Mouse (Mus musculus): ENCODE results near the gene 4930402F06Rik. TPM values are rescaled to one million over a fixed set of nuclear protein-coding genes. Genes with fewer than 3 reads are reported as not detected.
A peak's percentile ranks its signal among the peaks of the same experiment; 100 is the strongest.

The 4930402F06Rik gene
- polyA plus RNA-seq, 1 experiment from 2014 or later: not detected

GRCm38 (mm10) chr2:35411640-35412190, 14.7 kb upstream of the 4930402F06Rik start:
- WGBS: 79% methylated on average over 10 of the region's 10 CpGs
- DNase-seq (ENCODE audit: low spot score): no peak
- no peaks in the 10 kb centered on the region for H3K9me3 ChIP-seq
- H3K36me3 ChIP-seq (replicated peaks): no peaks in the 10 kb centered on the region
- no peak overlapping the region for H3K4me3 ChIP-seq
- no peak overlapping the region for H3K27ac ChIP-seq (replicated peaks)
- H3K27me3 ChIP-seq (replicated peaks; ENCODE audit: low read depth, poor library complexity, severe bottlenecking): no peaks in the 10 kb centered on the region
- H3K4me1 ChIP-seq: peaks cover 12% of the 10 kb centered on the region

- WGBS: 87% methylated on average over 6 of the region's 6 CpGs
- H3K36me3 ChIP-seq (replicated peaks): no peaks in the 10 kb centered on the region
- no peak overlapping the region for H3K27ac ChIP-seq (replicated peaks)
- no peak overlapping the region for H3K4me3 ChIP-seq
- no peak for DNase-seq (ENCODE audit: low spot score)
- H3K9me3 ChIP-seq: no peaks in the 10 kb centered on the region
- peaks cover 15% of the 10 kb centered on the region for H3K4me1 ChIP-seq
- H3K27me3 ChIP-seq (replicated peaks; ENCODE audit: low read depth, poor library complexity, severe bottlenecking): no peaks in the 10 kb centered on the region
Observed at GRCm38 (mm10) chr2:35409466-35409865, 12.5 kb upstream of the 4930402F06Rik start.

- H3K36me3 ChIP-seq (replicated peaks): no peaks in the 10 kb centered on the region
- peaks cover 11% of the 10 kb centered on the region for H3K4me1 ChIP-seq
- no peaks in the 10 kb centered on the region for H3K27me3 ChIP-seq (replicated peaks; ENCODE audit: low read depth, poor library complexity, severe bottlenecking)
- WGBS: 85% methylated on average over 5 of the region's 5 CpGs
- H3K27ac ChIP-seq (replicated peaks): no peak overlapping the region
- H3K4me3 ChIP-seq: no peak overlapping the region
- no peak for DNase-seq (ENCODE audit: low spot score)
- H3K9me3 ChIP-seq: no peaks in the 10 kb centered on the region
Observed at GRCm38 (mm10) chr2:35408409-35409110, 11.6 kb upstream of the 4930402F06Rik start.

GRCm38 (mm10) chr2:35407878-35408277, 10.9 kb upstream of the 4930402F06Rik start:
- H3K27ac ChIP-seq (replicated peaks): no peak overlapping the region
- WGBS: 88% methylated on average over 7 of the region's 7 CpGs

GRCm38 (mm10) chr2:35407266-35407665, 10.3 kb upstream of the 4930402F06Rik start:
- peaks cover 3% of the 10 kb centered on the region; the same call in 1 of the 2 replicates for H3K36me3 ChIP-seq (replicated peaks)
- H3K4me1 ChIP-seq: peaks cover 6% of the 10 kb centered on the region; the same call in 1 of the 2 replicates
- no peak overlapping the region for H3K27ac ChIP-seq (replicated peaks)
- no peak overlapping the region for H3K4me3 ChIP-seq
- peak; percentile 4 for DNase-seq (ENCODE audit: low spot score)
- 81% methylated on average over 6 of the region's 6 CpGs for WGBS
- H3K27me3 ChIP-seq (replicated peaks; ENCODE audit: low read depth, poor library complexity, severe bottlenecking): no peaks in the 10 kb centered on the region
- H3K9me3 ChIP-seq: no peaks in the 10 kb centered on the region

More at GRCm38 (mm10) chr2:35407878-35408277, 10.9 kb upstream of the 4930402F06Rik start:
- no peak for DNase-seq (ENCODE audit: low spot score)
- Histone ChIP-seq H3K27me3 (replicated peaks; ENCODE audit: low read depth, poor library complexity, severe bottlenecking) (no peaks in the 10 kb centered on the region), H3K4me3 (no peak overlapping the region), H3K4me1 (peaks cover 6% of the 10 kb centered on the region; the same call in 1 of the 2 replicates), H3K36me3 (replicated peaks) (no peaks in the 10 kb centered on the region), H3K9me3 (no peaks in the 10 kb centered on the region)

- H3K27me3 ChIP-seq (replicated peaks; ENCODE audit: low read depth, poor library complexity, severe bottlenecking): no peaks in the 10 kb centered on the region
Observed at GRCm38 (mm10) chr2:35406611-35407010, 9.6 kb upstream of the 4930402F06Rik start.

GRCm38 (mm10) chr2:35402391-35402790, 5.4 kb upstream of the 4930402F06Rik start:
- Histone ChIP-seq H3K4me1 (peaks cover 11% of the 10 kb centered on the region; the same call in 1 of the 2 replicates), H3K4me3 (no peak overlapping the region), H3K9me3 (no peaks in the 10 kb centered on the region), H3K27me3 (replicated peaks; ENCODE audit: low read depth, poor library complexity, severe bottlenecking) (no peaks in the 10 kb centered on the region), H3K27ac (replicated peaks) (no peak overlapping the region), H3K36me3 (replicated peaks) (peaks cover 5% of the 10 kb centered on the region; the same call in 1 of the 2 replicates)
- DNase-seq (ENCODE audit: low spot score): no peak
- 93% methylated on average over 16 of the region's 16 CpGs for WGBS

More at GRCm38 (mm10) chr2:35406611-35407010, 9.6 kb upstream of the 4930402F06Rik start:
- 79% methylated on average over 1 of the region's 1 CpGs for WGBS
- no peaks in the 10 kb centered on the region for H3K9me3 ChIP-seq
- no peak for DNase-seq (ENCODE audit: low spot score)
- H3K4me1 ChIP-seq: peaks cover 6% of the 10 kb centered on the region; the same call in 1 of the 2 replicates
- H3K4me3 ChIP-seq: no peak overlapping the region
- H3K36me3 ChIP-seq (replicated peaks): peaks cover 5% of the 10 kb centered on the region; the same call in 1 of the 2 replicates
- no peak overlapping the region for H3K27ac ChIP-seq (replicated peaks)

GRCm38 (mm10) chr2:35400739-35401138, 3.8 kb upstream of the 4930402F06Rik start:
- no peak overlapping the region for H3K27ac ChIP-seq (replicated peaks)
- DNase-seq (ENCODE audit: low spot score): peak; percentile 4
- WGBS: 86% methylated on average over 7 of the region's 7 CpGs
- H3K4me1 ChIP-seq: peaks cover 7% of the 10 kb centered on the region; the same call in 1 of the 2 replicates
- no peak overlapping the region for H3K4me3 ChIP-seq
- no peaks in the 10 kb centered on the region for H3K27me3 ChIP-seq (replicated peaks; ENCODE audit: low read depth, poor library complexity, severe bottlenecking)
- H3K36me3 ChIP-seq (replicated peaks): peaks cover 5% of the 10 kb centered on the region; the same call in 1 of the 2 replicates
- H3K9me3 ChIP-seq: no peaks in the 10 kb centered on the region

- H3K4me3 ChIP-seq: no peak overlapping the region
- no peak overlapping the region for H3K27ac ChIP-seq (replicated peaks)
- H3K27me3 ChIP-seq (replicated peaks; ENCODE audit: low read depth, poor library complexity, severe bottlenecking): no peaks in the 10 kb centered on the region
- peaks cover 5% of the 10 kb centered on the region; the same call in 1 of the 2 replicates for H3K36me3 ChIP-seq (replicated peaks)
- DNase-seq (ENCODE audit: low spot score): no peak
- H3K4me1 ChIP-seq: peaks cover 6% of the 10 kb centered on the region; the same call in 1 of the 2 replicates
- 88% methylated on average over 6 of the region's 6 CpGs for WGBS
- H3K9me3 ChIP-seq: no peaks in the 10 kb centered on the region
Observed at GRCm38 (mm10) chr2:35398184-35398828, 1.3 kb upstream of the 4930402F06Rik start.

- Histone ChIP-seq H3K4me3 (no peak overlapping the region), H3K9me3 (no peaks in the 10 kb centered on the region), H3K36me3 (replicated peaks) (peaks cover 5% of the 10 kb centered on the region; the same call in 1 of the 2 replicates), H3K4me1 (peaks cover 6% of the 10 kb centered on the region; the same call in 1 of the 2 replicates), H3K27ac (replicated peaks) (no peak overlapping the region), H3K27me3 (replicated peaks; ENCODE audit: low read depth, poor library complexity, severe bottlenecking) (no peaks in the 10 kb centered on the region)
- peak; percentile 66 for DNase-seq (ENCODE audit: low spot score)
- WGBS: 56% methylated on average over 11 of the region's 11 CpGs
Observed at GRCm38 (mm10) chr2:35397590-35398173, 707 bp upstream of the 4930402F06Rik start.

GRCm38 (mm10) chr2:35385441-35385871, 11.5 kb downstream of the 4930402F06Rik start:
- no peaks in the 10 kb centered on the region for H3K4me1 ChIP-seq
- no peaks in the 10 kb centered on the region for H3K27me3 ChIP-seq (replicated peaks; ENCODE audit: low read depth, poor library complexity, severe bottlenecking)
- H3K9me3 ChIP-seq: no peaks in the 10 kb centered on the region; the same call in 1 of the 2 replicates
- 88% methylated on average over 9 of the region's 9 CpGs for WGBS
- H3K27ac ChIP-seq (replicated peaks): no peak overlapping the region
- H3K4me3 ChIP-seq: no peak overlapping the region
- DNase-seq (ENCODE audit: low spot score): no peak
- no peaks in the 10 kb centered on the region for H3K36me3 ChIP-seq (replicated peaks)

GRCm38 (mm10) chr2:35379306-35379705, 17.7 kb downstream of the 4930402F06Rik start:
- WGBS: 70% methylated on average over 9 of the region's 9 CpGs

More at GRCm38 (mm10) chr2:35379306-35379705, 17.7 kb downstream of the 4930402F06Rik start:
- DNase-seq (ENCODE audit: low spot score): no peak
- H3K4me3 ChIP-seq: no peak overlapping the region
- H3K9me3 ChIP-seq: no peaks in the 10 kb centered on the region
- no peaks in the 10 kb centered on the region for H3K4me1 ChIP-seq
- no peak overlapping the region for H3K27ac ChIP-seq (replicated peaks)
- H3K36me3 ChIP-seq (replicated peaks): no peaks in the 10 kb centered on the region
- no peaks in the 10 kb centered on the region for H3K27me3 ChIP-seq (replicated peaks; ENCODE audit: low read depth, poor library complexity, severe bottlenecking)

All from embryonic facial prominence, embryonic 10.5 days (tissue).